In genomic region chr11:96006367-96006851, GRCm38 (mm10) we compare ENCODE assay signal across 9 mouse cellular contexts. TPM values are rescaled to one million over a fixed set of nuclear protein-coding genes. Genes with fewer than 3 reads are reported as not detected.
A peak's percentile ranks its signal among the peaks of the same experiment; 100 is the strongest.
DNase-seq lines count a peak whose midpoint lies in the region; ATAC-seq lines count a peak whose summit lies in the region.
"Had no signal": no experiment of that assay in that cellular context is flagged by ENCODE, and none has a peak within 500 bp of the region (broad histone marks: within the 10 kb centered on the region; RNA-seq: fewer than 3 reads in every experiment).

No protein-coding gene starts in this region.

- peak overlapping the region; percentile 85 for H3K4me3 ChIP-seq in heart, embryonic 11.5 days (ENCODE audit: low read depth, low read length)
- peak overlapping the region; percentile 76 for H3K4me3 ChIP-seq in limb, embryonic 15.5 days
- peak overlapping the region; percentile 84 for H3K4me3 ChIP-seq in stomach, embryonic 16.5 days (replicated peaks; ENCODE audit: low read length)

- peaks cover 13% of the 10 kb centered on the region for H3K4me1 ChIP-seq in heart, embryonic 11.5 days (ENCODE audit: control insufficient read depth, insufficient read depth, low read length)
- H3K4me1 ChIP-seq in limb, embryonic 15.5 days = peaks cover 41% of the 10 kb centered on the region
- peaks cover 29% of the 10 kb centered on the region for H3K4me1 ChIP-seq in stomach, embryonic 16.5 days (ENCODE audit: control insufficient read depth, insufficient read depth, low read length)

- WGBS in heart, embryonic 11.5 days (ENCODE audit: insufficient replicate concordance) = 0% methylated on average over 33 of the region's 33 CpGs
- WGBS in limb, embryonic 15.5 days = under 1% methylated on average over 33 of the region's 33 CpGs
- WGBS in stomach, embryonic 16.5 days = under 1% methylated on average over 33 of the region's 33 CpGs

- H3K27ac ChIP-seq in heart, embryonic 11.5 days (ENCODE audit: low read depth, low read length) = peak overlapping the region; percentile 95
- H3K27ac ChIP-seq in limb, embryonic 15.5 days = peak overlapping the region; percentile 95
- peak overlapping the region; percentile 26; the same call in 1 of the 2 replicates for H3K27ac ChIP-seq in stomach, embryonic 16.5 days (ENCODE audit: low read length)

- H3K9ac ChIP-seq in heart, embryonic 11.5 days (ENCODE audit: low read depth, low read length) = peak overlapping the region; percentile 98
- peak overlapping the region; percentile 55 for H3K9ac ChIP-seq in limb, embryonic 15.5 days
- H3K9ac ChIP-seq in stomach, embryonic 16.5 days (ENCODE audit: low read length) = peak overlapping the region; percentile 96

- H3K4me2 ChIP-seq in heart, embryonic 11.5 days = peak overlapping the region; percentile 89
- H3K4me2 ChIP-seq in limb, embryonic 15.5 days = peak overlapping the region; percentile 96
- H3K4me2 ChIP-seq in stomach, embryonic 16.5 days (ENCODE audit: low read depth, low read length) = peak overlapping the region; percentile 92

- ATAC-seq in heart, embryonic 11.5 days (replicated peaks; ENCODE audit: insufficient number of reproducible peaks, low FRiP score, low TSS enrichment) = peak; percentile 27
- 0 out of 2 replicates have a peak, but pooled peaks have one; percentile 2 for ATAC-seq in limb, embryonic 15.5 days (ENCODE audit: insufficient number of reproducible peaks, low FRiP score, low TSS enrichment, low read depth)
- 0 out of 2 replicates have a peak, but pooled peaks have one; percentile 2 for ATAC-seq in stomach, embryonic 16.5 days (ENCODE audit: insufficient read depth, low FRiP score)

- DNase-seq in heart, adult 18-20 months = peak; percentile 3 to 42
- DNase-seq in heart, adult 9 months (ENCODE audit: low spot score in 2 of 2) = no peak
- peak; percentile 46 for DNase-seq in NIH3T3 (ENCODE audit: low read depth)
- no peak for DNase-seq in left cerebral cortex, adult 8-10 months (ENCODE audit: low spot score in 2 of 2)
- no peak for DNase-seq in thymus, postnatal 36 days

- no peaks in the 10 kb centered on the region for H3K9me3 ChIP-seq in heart, embryonic 11.5 days (replicated peaks; ENCODE audit: control insufficient read depth, low read length)
- no peaks in the 10 kb centered on the region for H3K9me3 ChIP-seq in limb, embryonic 15.5 days
- no peaks in the 10 kb centered on the region for H3K9me3 ChIP-seq in stomach, embryonic 16.5 days (replicated peaks; ENCODE audit: control insufficient read depth, low read length)

- H3K36me3 ChIP-seq in heart, embryonic 11.5 days (ENCODE audit: control insufficient read depth, insufficient read depth, low read length) = no peaks in the 10 kb centered on the region
- H3K36me3 ChIP-seq in limb, embryonic 15.5 days = no peaks in the 10 kb centered on the region
- H3K36me3 ChIP-seq in stomach, embryonic 16.5 days (ENCODE audit: control insufficient read depth, insufficient read depth, low read length) = no peaks in the 10 kb centered on the region

- no peaks in the 10 kb centered on the region for H3K27me3 ChIP-seq in heart, embryonic 11.5 days (ENCODE audit: control insufficient read depth, insufficient read depth, low read length)
- H3K27me3 ChIP-seq in limb, embryonic 15.5 days = peaks cover 7% of the 10 kb centered on the region; the same call in 1 of the 2 replicates
- H3K27me3 ChIP-seq in stomach, embryonic 16.5 days (ENCODE audit: control insufficient read depth, insufficient read depth, low read length) = peaks cover 6% of the 10 kb centered on the region; the same call in 1 of the 2 replicates

RNA-seq across cellular contexts. Expression of gene Igf2bp1, which starts 0.7 kb away (rescaled TPM):
- under 1 TPM; 0.05 to 0.35 TPM for total RNA-seq in heart, adult 18-20 months (2021)
- 50.0 and 51.5 TPM in 2 replicates for polyA plus RNA-seq in heart, embryonic 11.5 days (2014; fragmentation: Nextera tagmentation; extraction: Ambion mirVana)
- 38.8 and 41.4 TPM in 2 replicates for polyA plus RNA-seq in limb, embryonic 15.5 days (2015; fragmentation: Nextera tagmentation; extraction: Ambion mirVana)
- 24.1 and 26.7 TPM in 2 replicates for polyA plus RNA-seq in stomach, embryonic 16.5 days (2015; fragmentation: Nextera tagmentation; extraction: Ambion mirVana)
- under 1 TPM in 1 of 4 experiments, not detected in 3; 0.20 TPM for total RNA-seq in left cerebral cortex, adult 8-10 months (2022)
- polyA plus RNA-seq: large intestine, adult 2 months had no signal

RNA-seq across cellular contexts. Expression of gene Gip, which starts 17.9 kb away (rescaled TPM):
- not detected for total RNA-seq in heart, adult 18-20 months (2021)
- not detected in 2 replicates for polyA plus RNA-seq in heart, embryonic 11.5 days (2014; fragmentation: Nextera tagmentation; extraction: Ambion mirVana)
- not detected in 2 replicates for polyA plus RNA-seq in limb, embryonic 15.5 days (2015; fragmentation: Nextera tagmentation; extraction: Ambion mirVana)
- 2.5 and 5.3 TPM in 2 replicates for polyA plus RNA-seq in stomach, embryonic 16.5 days (2015; fragmentation: Nextera tagmentation; extraction: Ambion mirVana)
- not detected for total RNA-seq in left cerebral cortex, adult 8-10 months (2022)

RNA-seq across cellular contexts. Expression of gene Snf8, which starts 28.3 kb away (rescaled TPM):
- 10 to 100 TPM; 43.6 to 44.9 TPM for total RNA-seq in heart, adult 18-20 months (2021)
- polyA plus RNA-seq in heart, embryonic 11.5 days (2014; fragmentation: Nextera tagmentation; extraction: Ambion mirVana) = 27.1 and 31.3 TPM in 2 replicates
- polyA plus RNA-seq in limb, embryonic 15.5 days (2015; fragmentation: Nextera tagmentation; extraction: Ambion mirVana) = 89.0 and 99.0 TPM in 2 replicates
- 80.5 and 92.6 TPM in 2 replicates for polyA plus RNA-seq in stomach, embryonic 16.5 days (2015; fragmentation: Nextera tagmentation; extraction: Ambion mirVana)
- total RNA-seq in left cerebral cortex, adult 8-10 months (2022) = 100 to 1,000 TPM in 3 of 4 experiments, 10 to 100 TPM in 1; 98.4 to 106 (median 103) TPM

RNA-seq across cellular contexts. Expression of gene Ube2z, which starts 58.8 kb away (rescaled TPM):
- 10 to 100 TPM; 32.0 to 32.3 TPM for total RNA-seq in heart, adult 18-20 months (2021)
- polyA plus RNA-seq in heart, embryonic 11.5 days (2014; fragmentation: Nextera tagmentation; extraction: Ambion mirVana) = 23.0 and 33.1 TPM in 2 replicates
- 36.4 and 45.2 TPM in 2 replicates for polyA plus RNA-seq in limb, embryonic 15.5 days (2015; fragmentation: Nextera tagmentation; extraction: Ambion mirVana)
- 32.6 and 34.0 TPM in 2 replicates for polyA plus RNA-seq in stomach, embryonic 16.5 days (2015; fragmentation: Nextera tagmentation; extraction: Ambion mirVana)
- total RNA-seq in left cerebral cortex, adult 8-10 months (2022) = 10 to 100 TPM; 53.6 to 60.5 (median 59.8) TPM

Comparison
In these comparisons a context has a peak if more than half of its experiments do, and no peak if none do; other contexts are left out.
1. DNase-seq: peak in heart, adult 18-20 months (2 of 2) and NIH3T3 (single experiment); none in heart, adult 9 months (0 of 2), left cerebral cortex, adult 8-10 months (0 of 2) and thymus, postnatal 36 days (0 of 2).
2. H3K27ac ChIP-seq: peak in every context shown above with its lines; median percentile 95 in heart, embryonic 11.5 days; 95 in limb, embryonic 15.5 days; 26 in stomach, embryonic 16.5 days.
3. Peak in every context shown above with its lines, with median percentiles within 50 percentile points of each other: ATAC-seq, H3K4me2 ChIP-seq, H3K4me3 ChIP-seq and H3K9ac ChIP-seq.